Mouse (Mus musculus): Measurements from ENCODE around the gene Myo18b. TPM values are rescaled to one million over a fixed set of nuclear protein-coding genes. Genes with fewer than 3 reads are reported as not detected.

The Myo18b gene
- polyA plus RNA-seq, 1 experiment, result 2.9 TPM

GRCm38 (mm10) chr5:112748001-112748719 lies 148.0 kb downstream of the Myo18b start:
- no peak for DNase-seq (ENCODE audit: low spot score)

- DNase-seq (ENCODE audit: low spot score), result no peak
Observed at GRCm38 (mm10) chr5:112747306-112747930, 148.7 kb downstream of the Myo18b start.

- DNase-seq (ENCODE audit: low spot score), result no peak
Observed at GRCm38 (mm10) chr5:112745176-112745575, 151.0 kb downstream of the Myo18b start.

- DNase-seq (ENCODE audit: low spot score), result no peak
Observed at GRCm38 (mm10) chr5:112744571-112744970, 151.6 kb downstream of the Myo18b start.

- no peak for DNase-seq (ENCODE audit: low spot score)
Observed at GRCm38 (mm10) chr5:112743121-112743520, 153.0 kb downstream of the Myo18b start.

- no peak for DNase-seq (ENCODE audit: low spot score)
Observed at GRCm38 (mm10) chr5:112740651-112741050, 155.5 kb downstream of the Myo18b start.

GRCm38 (mm10) chr5:112735040-112735439 lies 161.1 kb downstream of the Myo18b start:
- no peak for DNase-seq (ENCODE audit: low spot score)

- no peak for DNase-seq (ENCODE audit: low spot score)
Observed at GRCm38 (mm10) chr5:112730604-112731003, 165.6 kb downstream of the Myo18b start.

GRCm38 (mm10) chr5:112728432-112728831 lies 167.7 kb downstream of the Myo18b start:
- DNase-seq (ENCODE audit: low spot score), result no peak

GRCm38 (mm10) chr5:112718655-112719306 lies 177.4 kb downstream of the Myo18b start:
- DNase-seq (ENCODE audit: low spot score), result peak; percentile 49

GRCm38 (mm10) chr5:112714679-112715446 lies 181.3 kb downstream of the Myo18b start:
- DNase-seq (ENCODE audit: low spot score), result no peak

GRCm38 (mm10) chr5:112709831-112710230 lies 186.3 kb downstream of the Myo18b start:
- DNase-seq (ENCODE audit: low spot score), result no peak

GRCm38 (mm10) chr5:112708441-112708840 lies 187.7 kb downstream of the Myo18b start:
- no peak for DNase-seq (ENCODE audit: low spot score)

GRCm38 (mm10) chr5:112707478-112707877 lies 188.7 kb downstream of the Myo18b start:
- DNase-seq (ENCODE audit: low spot score), result no peak

- no peak for DNase-seq (ENCODE audit: low spot score)
Observed at GRCm38 (mm10) chr5:112700794-112701193, 195.4 kb downstream of the Myo18b start.

GRCm38 (mm10) chr5:112696683-112697082 lies 199.5 kb downstream of the Myo18b start:
- no peak for DNase-seq (ENCODE audit: low spot score)

- no peak for DNase-seq (ENCODE audit: low spot score)
Observed at GRCm38 (mm10) chr5:112695254-112695711, 200.9 kb downstream of the Myo18b start.

GRCm38 (mm10) chr5:112693286-112693849 lies 202.8 kb downstream of the Myo18b start:
- DNase-seq (ENCODE audit: low spot score), result no peak

GRCm38 (mm10) chr5:112687100-112687818 lies 208.9 kb downstream of the Myo18b start:
- DNase-seq (ENCODE audit: low spot score), result no peak

GRCm38 (mm10) chr5:112686309-112687099 lies 209.7 kb downstream of the Myo18b start:
- DNase-seq (ENCODE audit: low spot score), result no peak
